Mouse (Mus musculus) neural tube, embryonic 13.5 days (tissue): ENCODE results near the gene Alox5. TPM values are rescaled to one million over a fixed set of nuclear protein-coding genes. Genes with fewer than 3 reads are reported as not detected.
A peak's percentile ranks its signal among the peaks of the same experiment; 100 is the strongest.

ENCODE experiments used
- ATAC-seq: fragments of 200-750 bp; cut with Nextera tagmentation; 2 replicates; pipeline ENCODE4 v1.8.0; 2017; ENCODE audit warnings: low read depth, mild to moderate bottlenecking, moderate TSS enrichment, moderate library complexity
- H3K27ac ChIP-seq: fragments of 300-500 bp; sonication (generic); replicated peaks from 2 replicates; pipeline ENCODE4 v1.5.1; 2015; ENCODE audit warnings: moderate library complexity, mild to moderate bottlenecking, inconsistent platforms
- H3K27me3 ChIP-seq: fragments of 300-500 bp; sonication (generic); 2 replicates; pipeline ENCODE4 v1.6.1; 2015; ENCODE audit warnings: mild to moderate bottlenecking, inconsistent platforms
- H3K36me3 ChIP-seq: fragments of 300-500 bp; sonication (generic); 2 replicates; pipeline ENCODE4 v1.6.1; 2015; ENCODE audit warnings: mild to moderate bottlenecking, inconsistent platforms
- H3K4me1 ChIP-seq: fragments of 300-500 bp; sonication (generic); replicated peaks from 2 replicates; pipeline ENCODE4 v1.6.1; 2015; ENCODE audit warnings: inconsistent platforms
- H3K4me2 ChIP-seq: fragments of 300-500 bp; sonication (generic); 2 replicates; pipeline ENCODE4 v1.6.1; 2015; ENCODE audit warnings: inconsistent platforms, mild to moderate bottlenecking, moderate library complexity
- H3K4me3 ChIP-seq: fragments of 300-500 bp; sonication (generic); 2 replicates; pipeline ENCODE4 v1.5.1; 2015; ENCODE audit warnings: mild to moderate bottlenecking, inconsistent platforms
- H3K9ac ChIP-seq: fragments of 300-500 bp; sonication (generic); 2 replicates; pipeline ENCODE4 v1.6.1; 2015; ENCODE audit warnings: moderate library complexity, mild to moderate bottlenecking, inconsistent platforms
- H3K9me3 ChIP-seq: fragments of 300-500 bp; sonication (generic); 2 replicates; pipeline ENCODE4 v1.6.1; 2016; ENCODE audit warnings: inconsistent platforms
- WGBS: fragments of 180-500 bp; shearing (Covaris S2); methylation state at CpG from one replicate; pipeline ENCODE4 v1.1.7; 2015; 5-methylcytosine and 5-hydroxymethylcytosine counted together
- polyA plus RNA-seq: library from polyadenylated mRNA; unstranded; fragments of >200 nt; fragmentation: Nextera tagmentation; extraction: Ambion mirVana; gene quantifications from 2 replicates; pipeline ENCODE4 v1.2.1, GENCODE M21; 2015

Alox5 gene
- polyA plus RNA-seq, 1 experiment from 2014 or later = 0.54 TPM

DNA sequence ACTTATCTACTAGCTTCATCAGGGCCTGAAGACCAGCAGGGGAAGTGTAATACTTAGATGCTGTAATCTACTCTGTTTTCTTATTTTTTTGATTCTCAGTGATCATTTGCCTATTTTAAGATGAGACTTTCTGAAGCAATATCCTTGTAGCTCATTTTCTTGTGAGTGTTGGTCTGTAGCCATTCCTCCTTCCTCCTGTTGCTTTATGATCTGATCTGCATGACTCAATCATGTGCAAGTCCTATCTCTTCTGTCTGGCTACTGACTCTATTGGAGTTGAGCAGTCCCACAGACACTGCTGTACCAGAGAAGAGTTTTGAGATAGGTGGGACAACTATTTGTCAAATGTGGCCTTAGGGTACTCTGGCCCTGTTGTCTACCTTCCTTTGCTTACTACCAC is 86.4 kb downstream of the Alox5 start:
- Histone ChIP-seq H3K27ac (no peak overlapping the region), H3K4me3 (no peak overlapping the region), H3K9me3 (no peaks in the 10 kb centered on the region), H3K9ac (no peak overlapping the region), H3K4me1 (0 out of 2 replicates have a peak, but pooled peaks cover 4% of the 10 kb centered on the region), H3K36me3 (peaks cover 8% of the 10 kb centered on the region; the same call in 1 of the 2 replicates), H3K27me3 (no peaks in the 10 kb centered on the region), H3K4me2 (no peak overlapping the region)
- ATAC-seq = no peak

DNA sequence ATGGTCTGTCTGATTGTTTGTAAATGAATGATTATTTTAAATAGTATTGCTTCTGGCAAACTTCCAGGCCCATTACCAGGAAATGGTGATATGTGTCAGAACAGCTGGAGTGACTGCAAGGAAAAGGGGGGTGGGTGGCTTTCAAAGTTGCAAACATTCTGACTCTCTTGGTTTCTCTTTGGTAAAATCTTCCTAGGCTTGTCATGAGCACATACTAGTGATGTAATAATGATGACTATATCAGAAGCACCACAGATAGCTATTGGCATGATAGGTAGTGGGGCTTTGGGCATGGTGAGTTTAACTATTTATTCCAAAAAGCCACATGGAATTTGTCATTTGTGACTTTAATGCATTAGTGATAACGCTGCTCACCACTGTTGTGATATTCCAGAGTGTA is 86.8 kb downstream of the Alox5 start:
- Histone ChIP-seq H3K9me3 (no peaks in the 10 kb centered on the region), H3K27me3 (no peaks in the 10 kb centered on the region), H3K36me3 (peaks cover 8% of the 10 kb centered on the region; the same call in 1 of the 2 replicates), H3K9ac (no peak overlapping the region), H3K4me2 (no peak overlapping the region), H3K4me3 (no peak overlapping the region), H3K27ac (no peak overlapping the region), H3K4me1 (0 out of 2 replicates have a peak, but pooled peaks cover 4% of the 10 kb centered on the region)
- no peak for ATAC-seq
- 98% methylated on average over 1 of the region's 1 CpGs for WGBS

DNA sequence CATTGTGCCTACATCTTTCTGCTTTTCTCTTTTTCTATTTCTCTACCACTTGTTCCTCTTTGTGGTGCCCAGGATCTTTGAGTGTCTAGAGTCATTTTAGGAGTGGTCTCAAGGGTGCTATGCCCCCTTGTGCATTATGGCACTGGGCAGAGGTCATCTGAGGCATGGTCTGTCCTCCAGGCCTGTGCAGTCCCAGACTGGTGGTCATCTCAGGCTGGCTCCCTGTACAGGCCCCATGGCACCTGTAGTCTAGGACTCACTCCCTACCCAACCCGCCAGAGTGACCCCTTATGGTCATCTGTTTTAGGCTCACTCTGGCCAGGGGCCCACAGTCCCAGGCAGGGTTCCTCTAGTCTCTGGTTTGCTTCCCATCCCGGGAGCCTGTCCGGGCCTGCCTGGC is 89.5 kb downstream of the Alox5 start:
- no peaks in the 10 kb centered on the region for H3K9me3 ChIP-seq
- no peak overlapping the region for H3K4me3 ChIP-seq
- H3K36me3 ChIP-seq = no peaks in the 10 kb centered on the region
- 91% methylated on average over 3 of the region's 3 CpGs for WGBS
- 0 out of 2 replicates have a peak, but pooled peaks have one; percentile 19 for ATAC-seq
- no peaks in the 10 kb centered on the region for H3K27me3 ChIP-seq
- H3K4me2 ChIP-seq = no peak overlapping the region
- H3K9ac ChIP-seq = no peak overlapping the region
- H3K27ac ChIP-seq = no peak overlapping the region
- H3K4me1 ChIP-seq = 0 out of 2 replicates have a peak, but pooled peaks cover 8% of the 10 kb centered on the region

DNA sequence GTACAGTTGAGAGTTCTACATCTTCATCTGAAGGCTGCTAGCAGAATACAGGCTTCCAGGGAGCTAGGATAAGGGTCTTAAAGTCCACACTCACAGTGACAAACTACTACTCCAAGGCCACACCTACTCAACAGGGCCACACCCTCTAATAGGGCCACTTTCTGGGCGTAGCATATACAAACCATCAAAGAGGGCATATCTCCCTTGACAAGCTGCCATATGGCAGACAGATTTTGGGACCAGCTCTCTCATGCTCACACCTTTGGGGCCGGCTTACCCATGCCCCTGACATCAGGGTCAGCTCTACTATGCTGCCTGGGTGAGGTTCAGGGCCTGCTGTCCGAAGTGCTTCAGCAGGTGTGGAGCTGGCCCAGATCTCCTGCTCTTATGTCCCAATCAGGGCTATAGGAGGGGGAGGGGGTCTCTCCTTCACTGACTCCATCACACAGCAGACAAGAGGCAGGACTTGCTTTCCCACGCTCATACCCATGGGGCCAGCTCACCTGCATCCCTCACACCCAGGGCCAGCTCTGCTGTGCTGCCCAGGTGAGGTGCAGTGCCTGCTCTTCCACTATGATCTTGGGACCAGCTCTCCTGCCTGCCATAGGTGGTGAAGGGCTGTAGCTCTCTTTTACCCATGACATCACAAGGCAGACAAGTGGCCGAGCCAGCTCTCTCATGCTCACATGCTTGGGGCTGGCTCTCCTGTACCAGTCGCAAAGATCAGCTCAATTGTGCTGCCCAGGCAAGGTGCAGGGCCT is 90.6 kb downstream of the Alox5 start:
- Histone ChIP-seq H3K27ac (no peak overlapping the region), H3K4me3 (no peak overlapping the region), H3K9me3 (no peaks in the 10 kb centered on the region), H3K27me3 (no peaks in the 10 kb centered on the region), H3K4me1 (0 out of 2 replicates have a peak, but pooled peaks cover 8% of the 10 kb centered on the region), H3K9ac (no peak overlapping the region), H3K36me3 (no peaks in the 10 kb centered on the region), H3K4me2 (no peak overlapping the region)
- no peak for ATAC-seq
- WGBS = 88% methylated on average over 6 of the region's 6 CpGs

DNA sequence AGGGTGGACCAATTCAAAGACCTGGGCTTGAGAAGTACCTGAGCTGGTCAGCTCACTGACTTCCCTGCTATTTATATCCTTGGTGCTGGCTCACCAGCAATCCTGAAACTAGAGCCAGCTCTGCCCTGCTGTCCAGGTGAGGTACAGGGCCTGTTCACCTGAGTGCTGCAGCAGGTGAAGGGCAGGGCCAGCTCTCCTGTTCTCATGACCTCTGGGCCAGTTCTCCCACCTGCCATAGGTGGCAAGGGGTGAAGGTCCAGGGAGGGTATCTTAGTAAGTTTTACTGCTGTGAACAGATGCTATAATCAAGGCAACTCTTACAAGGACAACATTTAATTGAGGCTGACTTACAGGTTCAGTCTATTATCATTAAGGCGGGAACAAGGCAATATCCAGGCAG is 91.2 kb downstream of the Alox5 start:
- no peak for ATAC-seq
- Histone ChIP-seq H3K4me3 (no peak overlapping the region), H3K27me3 (no peaks in the 10 kb centered on the region), H3K9ac (no peak overlapping the region), H3K4me1 (0 out of 2 replicates have a peak, but pooled peaks cover 8% of the 10 kb centered on the region), H3K27ac (no peak overlapping the region), H3K36me3 (no peaks in the 10 kb centered on the region), H3K4me2 (no peak overlapping the region), H3K9me3 (no peaks in the 10 kb centered on the region)
- WGBS = 92% methylated on average over 1 of the region's 1 CpGs

GRCm38 (mm10) chr6:116367971-116368370 is 93.0 kb downstream of the Alox5 start:
- 59% methylated on average over 11 of the region's 11 CpGs for WGBS
- Histone ChIP-seq H3K4me3 (no peak overlapping the region), H3K27me3 (no peaks in the 10 kb centered on the region), H3K9me3 (no peaks in the 10 kb centered on the region), H3K36me3 (no peaks in the 10 kb centered on the region), H3K4me2 (no peak overlapping the region), H3K4me1 (0 out of 2 replicates have a peak, but pooled peaks cover 4% of the 10 kb centered on the region), H3K9ac (no peak overlapping the region), H3K27ac (no peak overlapping the region; the same call in 1 of the 2 replicates)
- no peak for ATAC-seq

- Histone ChIP-seq H3K4me3 (no peak overlapping the region), H3K9me3 (no peaks in the 10 kb centered on the region), H3K4me1 (0 out of 2 replicates have a peak, but pooled peaks cover 13% of the 10 kb centered on the region), H3K27ac (no peak overlapping the region), H3K4me2 (no peak overlapping the region), H3K9ac (no peak overlapping the region), H3K27me3 (no peaks in the 10 kb centered on the region), H3K36me3 (no peaks in the 10 kb centered on the region)
- 93% methylated on average over 4 of the region's 4 CpGs for WGBS
- ATAC-seq = no peak
Observed at GRCm38 (mm10) chr6:116361993-116362392, 99.0 kb downstream of the Alox5 start.

GRCm38 (mm10) chr6:116361463-116361862 is 99.5 kb downstream of the Alox5 start:
- H3K4me2 ChIP-seq = no peak overlapping the region
- 89% methylated on average over 3 of the region's 3 CpGs for WGBS
- H3K27ac ChIP-seq = no peak overlapping the region
- H3K27me3 ChIP-seq = no peaks in the 10 kb centered on the region
- H3K4me3 ChIP-seq = no peak overlapping the region
- H3K36me3 ChIP-seq = no peaks in the 10 kb centered on the region
- H3K9me3 ChIP-seq = no peaks in the 10 kb centered on the region
- H3K9ac ChIP-seq = no peak overlapping the region
- H3K4me1 ChIP-seq = 0 out of 2 replicates have a peak, but pooled peaks cover 13% of the 10 kb centered on the region
- ATAC-seq = no peak

Other genes with a start within 250 kb of the Alox5 start
- gene Zfand4, start 197.0 kb downstream of the Alox5 start, polyA plus RNA-seq = 5.4 and 6.5 TPM in 2 replicates
- gene March8, start 123.2 kb downstream of the Alox5 start, polyA plus RNA-seq = 58.1 and 58.7 TPM in 2 replicates
- gene Olfr211, start 27.9 kb upstream of the Alox5 start, polyA plus RNA-seq = not detected in 2 replicates
- 0.10 TPM in 1 of 2 replicates, not detected in the other for gene Olfr212, start 45.3 kb upstream of the Alox5 start, polyA plus RNA-seq
- gene Olfr213, start 77.3 kb upstream of the Alox5 start, polyA plus RNA-seq = not detected in 2 replicates
- gene Gm5580, start 90.0 kb upstream of the Alox5 start, polyA plus RNA-seq = 0.48 and 0.60 TPM in 2 replicates
- gene Olfr214, start 93.1 kb upstream of the Alox5 start, polyA plus RNA-seq = not detected in 2 replicates
- gene Olfr215, start 123.0 kb upstream of the Alox5 start, polyA plus RNA-seq = not detected in 2 replicates
- gene Zfp422, start 167.8 kb upstream of the Alox5 start, polyA plus RNA-seq = 160 and 182 TPM in 2 replicates
- gene Depp1, start 189.4 kb upstream of the Alox5 start, polyA plus RNA-seq = 11.0 and 14.5 TPM in 2 replicates
- gene Rassf4, start 212.8 kb upstream of the Alox5 start, polyA plus RNA-seq = 24.0 and 25.3 TPM in 2 replicates